Mouse (Mus musculus) lung, embryonic 14.5 days (tissue): ENCODE measurements around the gene Rsg1. TPM values are rescaled to one million over a fixed set of nuclear protein-coding genes. Genes with fewer than 3 reads are reported as not detected.
A peak's percentile ranks its signal among the peaks of the same experiment; 100 is the strongest.

Experiments used
- ATAC-seq: fragments of 200-750 bp; cut with Nextera tagmentation; 2 replicates; pipeline ENCODE4 v1.8.0; 2017; ENCODE audit warnings: mild to moderate bottlenecking, moderate TSS enrichment, moderate library complexity; ENCODE audit not compliant: insufficient read depth
- DNase-seq: peaks from one replicate; pipeline ENCODE4 v3.0.0-alpha.2; 2015
- H3K27ac ChIP-seq: fragments of 300-500 bp; sonication (generic); 2 replicates; pipeline ENCODE4 v1.5.1; 2014; ENCODE audit warnings: low read depth, mild to moderate bottlenecking, moderate library complexity
- H3K27me3 ChIP-seq: fragments of 300-500 bp; sonication (generic); 2 replicates; pipeline ENCODE4 v1.6.1; 2014; ENCODE audit warnings: low read length, control low read depth; ENCODE audit not compliant: insufficient read depth
- H3K36me3 ChIP-seq: fragments of 300-500 bp; sonication (generic); 2 replicates; pipeline ENCODE4 v1.6.1; 2014; ENCODE audit warnings: control low read depth; ENCODE audit not compliant: insufficient read depth
- H3K4me1 ChIP-seq: fragments of 300-500 bp; sonication (generic); 2 replicates; pipeline ENCODE4 v1.6.1; 2014; ENCODE audit warnings: antibody characterized with exemption, control low read depth; ENCODE audit not compliant: insufficient read depth
- H3K4me2 ChIP-seq: fragments of 300-500 bp; sonication (generic); 2 replicates; pipeline ENCODE4 v1.6.1; 2014; ENCODE audit warnings: mild to moderate bottlenecking
- H3K4me3 ChIP-seq: fragments of 300-500 bp; sonication (generic); 2 replicates; pipeline ENCODE4 v1.5.1; 2014; ENCODE audit warnings: low read depth, low read length
- H3K9ac ChIP-seq: fragments of 300-500 bp; sonication (generic); 2 replicates; pipeline ENCODE4 v1.6.1; 2014
- H3K9me3 ChIP-seq: fragments of 300-500 bp; sonication (generic); 2 replicates; pipeline ENCODE4 v1.6.1; 2016; ENCODE audit warnings: low read depth, low read length, control low read depth
- CTCF ChIP-seq: IDR thresholded peaks from 2 replicates; pipeline ENCODE4 v1.5.1; 2016; ENCODE audit warnings: antibody characterized with exemption, low read depth
- WGBS: fragments of 180-500 bp; shearing (Covaris S2); extraction: QIAGEN DNeasy Blood & Tissue Kit; methylation state at CpG from one replicate; pipeline ENCODE4 v1.1.7; 2014; 5-methylcytosine and 5-hydroxymethylcytosine counted together
- polyA plus RNA-seq: library from polyadenylated mRNA; unstranded; fragments of >200 nt; fragmentation: Nextera tagmentation; extraction: Ambion mirVana; gene quantifications from 2 replicates; pipeline ENCODE4 v1.2.1, GENCODE M21; 2014

Rsg1 gene
- polyA plus RNA-seq: 5.3 and 6.3 TPM in 2 replicates

DNA sequence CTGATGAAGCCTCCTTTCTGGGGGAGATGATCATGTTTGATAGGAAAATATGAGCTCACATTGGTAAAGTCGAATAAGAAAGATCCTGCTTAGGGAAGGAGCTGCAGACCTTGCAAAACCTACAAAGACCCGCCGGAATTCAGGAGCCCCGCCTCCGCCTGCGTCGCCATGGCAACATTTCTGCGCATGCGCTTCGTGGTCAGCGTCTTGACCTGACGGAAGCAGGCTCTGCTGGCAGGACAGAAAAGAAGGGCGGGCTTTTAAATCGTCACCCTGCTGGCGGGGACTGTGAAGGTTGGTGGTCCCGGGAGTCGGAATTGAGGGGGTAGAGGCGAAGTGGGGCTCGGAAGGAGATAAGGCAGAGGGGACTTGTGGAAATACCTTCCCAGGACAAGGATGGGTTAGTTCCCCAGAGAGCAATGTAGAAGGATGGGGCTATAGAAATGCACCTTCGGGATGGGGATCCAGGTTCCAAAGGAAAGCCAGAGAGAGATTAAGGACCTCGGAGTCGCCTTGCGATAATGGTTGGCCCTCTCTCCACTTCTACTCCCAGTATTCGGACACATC is at the start of gene Rsg1:
TSS of gene Rsg1 (plus strand) at position 187 of the 567 bp plus-strand sequence.
- under 1% methylated on average over 24 of the region's 24 CpGs for WGBS
- Histone ChIP-seq H3K27ac (peak within 1 kb of the TSS; percentile 42; the same call in 1 of the 2 replicates), H3K9ac (peak within 1 kb of the TSS; percentile 61), H3K36me3 (peaks cover 2% of the 10 kb centered on the region; the same call in 1 of the 2 replicates), H3K9me3 (no peaks in the 10 kb centered on the region), H3K4me3 (peak within 1 kb of the TSS; percentile 58), H3K4me1 (peaks cover 11% of the 10 kb centered on the region), H3K27me3 (no peaks in the 10 kb centered on the region), H3K4me2 (peak within 1 kb of the TSS; percentile 96)
- ATAC-seq: peak; percentile 83
- TF ChIP-seq CTCF: no peak
- DNase-seq: peak; percentile 99

GRCm38 (mm10) chr4:141165744-141166292 is 47.9 kb upstream of the Rsg1 start:
- no peak for DNase-seq
- H3K4me3 ChIP-seq: no peak overlapping the region
- TF ChIP-seq CTCF: no peak
- H3K4me2 ChIP-seq: no peak overlapping the region
- H3K9me3 ChIP-seq: no peaks in the 10 kb centered on the region
- H3K9ac ChIP-seq: no peak overlapping the region
- WGBS: 58% methylated on average over 8 of the region's 8 CpGs
- no peaks in the 10 kb centered on the region for H3K4me1 ChIP-seq
- H3K36me3 ChIP-seq: peaks cover 26% of the 10 kb centered on the region
- H3K27ac ChIP-seq: no peak overlapping the region
- ATAC-seq: no peak
- H3K27me3 ChIP-seq: no peaks in the 10 kb centered on the region

GRCm38 (mm10) chr4:141167156-141167555 is 46.6 kb upstream of the Rsg1 start:
- no peak for TF ChIP-seq CTCF
- H3K4me1 ChIP-seq: no peaks in the 10 kb centered on the region
- H3K4me3 ChIP-seq: no peak overlapping the region
- no peak overlapping the region for H3K4me2 ChIP-seq
- ATAC-seq (no peak), DNase-seq (no peak)
- H3K9ac ChIP-seq: no peak overlapping the region
- no peaks in the 10 kb centered on the region for H3K27me3 ChIP-seq
- H3K27ac ChIP-seq: no peak overlapping the region
- no peaks in the 10 kb centered on the region for H3K9me3 ChIP-seq
- H3K36me3 ChIP-seq: peaks cover 40% of the 10 kb centered on the region
- 94% methylated on average over 3 of the region's 3 CpGs for WGBS

- DNase-seq: no peak
- no peak for TF ChIP-seq CTCF
These were observed 41.6 kb upstream of the Rsg1 start for GRCm38 (mm10) chr4:141172121-141172520.

GRCm38 (mm10) chr4:141175783-141176182 is 38.0 kb upstream of the Rsg1 start:
- Histone ChIP-seq H3K27me3 (no peaks in the 10 kb centered on the region), H3K9me3 (no peaks in the 10 kb centered on the region), H3K27ac (no peak overlapping the region), H3K9ac (no peak overlapping the region), H3K4me1 (no peaks in the 10 kb centered on the region), H3K4me2 (no peak overlapping the region), H3K4me3 (no peak overlapping the region), H3K36me3 (peaks cover 62% of the 10 kb centered on the region)
- DNase-seq (no peak), ATAC-seq (no peak)
- no peak for TF ChIP-seq CTCF
- WGBS: 74% methylated on average over 5 of the region's 5 CpGs

More at GRCm38 (mm10) chr4:141172121-141172520, 41.6 kb upstream of the Rsg1 start:
- no peaks in the 10 kb centered on the region for H3K4me1 ChIP-seq
- H3K36me3 ChIP-seq: peaks cover 62% of the 10 kb centered on the region
- H3K27me3 ChIP-seq: no peaks in the 10 kb centered on the region
- no peak overlapping the region for H3K4me2 ChIP-seq
- 92% methylated on average over 8 of the region's 8 CpGs for WGBS
- no peak for ATAC-seq
- no peak overlapping the region for H3K4me3 ChIP-seq
- H3K27ac ChIP-seq: no peak overlapping the region
- H3K9me3 ChIP-seq: no peaks in the 10 kb centered on the region
- H3K9ac ChIP-seq: no peak overlapping the region

DNA sequence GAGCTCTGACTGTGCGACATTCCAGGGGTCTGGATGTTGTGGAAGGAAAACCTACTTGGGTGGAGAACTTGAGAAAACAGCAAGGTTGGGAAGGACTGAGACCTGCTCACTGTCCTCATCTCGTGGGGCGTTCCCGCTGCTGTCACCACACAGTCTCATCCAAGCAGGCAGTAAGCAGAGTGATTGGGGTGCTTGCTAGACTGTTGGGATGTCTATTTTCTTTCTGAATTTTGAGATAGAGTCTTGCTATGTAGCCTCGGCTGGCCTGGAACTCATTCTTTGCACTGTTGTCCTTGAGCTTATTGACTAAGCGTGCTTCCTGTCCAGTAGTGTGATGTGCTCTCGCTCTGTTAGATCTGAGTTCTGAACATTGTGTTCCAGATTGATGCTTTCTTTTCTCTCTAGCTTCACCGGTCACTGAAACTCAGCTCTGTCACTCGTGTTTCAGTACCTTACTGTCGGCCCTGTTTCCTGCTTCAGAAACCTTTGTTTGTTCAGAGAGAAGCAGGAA is 37.4 kb upstream of the Rsg1 start:
- 80% methylated on average over 10 of the region's 10 CpGs for WGBS
- peaks cover 62% of the 10 kb centered on the region for H3K36me3 ChIP-seq
- no peaks in the 10 kb centered on the region for H3K4me1 ChIP-seq

GRCm38 (mm10) chr4:141178500-141178899 is 35.3 kb upstream of the Rsg1 start:
- ATAC-seq (no peak), DNase-seq (no peak)
- WGBS: 81% methylated on average over 4 of the region's 4 CpGs
- Histone ChIP-seq H3K4me1 (no peaks in the 10 kb centered on the region), H3K36me3 (peaks cover 68% of the 10 kb centered on the region), H3K9ac (no peak overlapping the region), H3K4me3 (no peak overlapping the region), H3K4me2 (no peak overlapping the region), H3K27ac (no peak overlapping the region), H3K27me3 (no peaks in the 10 kb centered on the region), H3K9me3 (no peaks in the 10 kb centered on the region)
- TF ChIP-seq CTCF: no peak

More for the DNA sequence above, 37.4 kb upstream of the Rsg1 start:
- Histone ChIP-seq H3K9me3 (no peaks in the 10 kb centered on the region), H3K9ac (no peak overlapping the region), H3K4me2 (no peak overlapping the region), H3K4me3 (no peak overlapping the region), H3K27ac (peak overlapping the region; percentile 10; the same call in 1 of the 2 replicates), H3K27me3 (no peaks in the 10 kb centered on the region)
- no peak for DNase-seq
- no peak for TF ChIP-seq CTCF
- no peak for ATAC-seq
